In genomic region chr9:123678327-123679105, GRCm38 (mm10) we compare ENCODE assay signal across 7 mouse cellular contexts. TPM values are rescaled to one million over a fixed set of nuclear protein-coding genes. Genes with fewer than 3 reads are reported as not detected.
DNase-seq lines count a peak whose midpoint lies in the region; ATAC-seq and TF ChIP-seq lines count a peak whose summit lies in the region.

Gene Ccr9, plus strand, starts transcription at chr9:123678439.
Gene Slc6a20a, minus strand, starts transcription at chr9:123678885.

- H3K36me3 ChIP-seq in forebrain, embryonic 10.5 days (replicated peaks): no peaks in the 10 kb centered on the region

- H3K27ac ChIP-seq in forebrain, embryonic 10.5 days: no peak within 1 kb of the TSS

- H3K27me3 ChIP-seq in forebrain, embryonic 10.5 days (ENCODE audit: poor library complexity, severe bottlenecking): peaks cover 89% of the 10 kb centered on the region

- H3K4me1 ChIP-seq in forebrain, embryonic 10.5 days: peaks cover 12% of the 10 kb centered on the region
- peaks cover 2% of the 10 kb centered on the region; the same call in 1 of the 2 replicates for H3K4me1 ChIP-seq in lung, adult 2 months (ENCODE audit: control insufficient read depth, insufficient read depth, low read length)

- ATAC-seq in neutrophil, adult 5-6 weeks (ENCODE audit: extremely low read depth, insufficient number of reproducible peaks, low FRiP score, poor library complexity, severe bottlenecking): peak; percentile 11; the same call in 1 of the 2 replicates

- under 1% methylated on average over 73 of the region's 73 CpGs for WGBS in forebrain, embryonic 10.5 days
- 1% methylated on average over 73 of the region's 73 CpGs for WGBS in lung, adult 2 months

- H3K4me3 ChIP-seq in forebrain, embryonic 10.5 days: peak within 1 kb of the TSS; percentile 55
- peak within 1 kb of the TSS; percentile 53 for H3K4me3 ChIP-seq in lung, adult 2 months (replicated peaks; ENCODE audit: extremely low read depth, low read depth, low read length)

- DNase-seq in CD4-positive helper T cell, adult 2 months (ENCODE audit: low read depth, low spot score): peak; percentile 27
- DNase-seq in R1 (ENCODE audit: low read depth, low spot score) (peak; percentile 48), adipocyte (ENCODE audit: low spot score) (no peak)
- DNase-seq in forebrain, embryonic 10.5 days (ENCODE audit: extremely low spot score, low spot score): peak; percentile 51
- peak; percentile 78 for DNase-seq in kidney, adult 18-20 months
- DNase-seq in lung, adult 2 months: peak; percentile 21

- TF ChIP-seq CTCF in lung, adult 2 months (IDR thresholded peaks at IDR 0.05; ENCODE audit: insufficient read depth, low read length): no peak

- no peaks in the 10 kb centered on the region for H3K9me3 ChIP-seq in forebrain, embryonic 10.5 days

- no peak for TF ChIP-seq POLR2A in lung, adult 2 months (IDR thresholded peaks at IDR 0.05; ENCODE audit: borderline replicate concordance, extremely low read depth, low read depth, low read length)

RNA-seq across cellular contexts. Expression of gene Ccr9, which starts in this region (rescaled TPM):
- 0.04 and 0.09 TPM in 2 replicates for polyA plus RNA-seq in forebrain, embryonic 10.5 days (2016; fragmentation: Nextera tagmentation; extraction: Ambion mirVana)
- 0.67 and 0.84 TPM in 2 replicates for polyA plus RNA-seq in lung, adult 2 months (2012; rRNA removed)
- total RNA-seq in neutrophil, adult 5-6 weeks (2017): 4.3 and 5.6 TPM in 2 replicates

RNA-seq across cellular contexts. Expression of gene Slc6a20a, which starts in this region (rescaled TPM):
- 0.18 and 0.78 TPM in 2 replicates for polyA plus RNA-seq in forebrain, embryonic 10.5 days (2016; fragmentation: Nextera tagmentation; extraction: Ambion mirVana)
- 1.4 and 3.1 TPM in 2 replicates for polyA plus RNA-seq in lung, adult 2 months (2012; rRNA removed)
- not detected in 2 replicates for total RNA-seq in neutrophil, adult 5-6 weeks (2017)

Comparison
In these comparisons a context has a peak if more than half of its experiments do, and no peak if none do; other contexts are left out.
1. Peak in DNase-seq and H3K4me3 ChIP-seq in forebrain, embryonic 10.5 days; RNA of the genes that start here not detected or under 1 TPM.